Mouse (Mus musculus): ENCODE measurements around the gene Lingo2. TPM values are rescaled to one million over a fixed set of nuclear protein-coding genes. Genes with fewer than 3 reads are reported as not detected.

The Lingo2 gene
- polyA plus RNA-seq (2015; fragmentation: Nextera tagmentation; extraction: Ambion mirVana), result 58.6 and 67.8 TPM in 2 replicates

- 0 out of 2 replicates have a peak, but pooled peaks cover 4% of the 10 kb centered on the region for H3K27me3 ChIP-seq
- H3K4me2 ChIP-seq, result peak within 1 kb of the TSS; percentile 82
- under 1% methylated on average over 61 of the region's 61 CpGs for WGBS
- peak within 1 kb of the TSS; percentile 77 for H3K4me3 ChIP-seq
- peak within 1 kb of the TSS; percentile 81 for H3K27ac ChIP-seq (replicated peaks)
- no peaks in the 10 kb centered on the region for H3K9me3 ChIP-seq
- H3K9ac ChIP-seq, result peak within 1 kb of the TSS; percentile 65
- H3K36me3 ChIP-seq, result no peaks in the 10 kb centered on the region
- H3K4me1 ChIP-seq (replicated peaks), result peaks cover 15% of the 10 kb centered on the region
- peak; percentile 71 for ATAC-seq (ENCODE audit: low FRiP score, low read depth)
These were observed at the start of gene Lingo2 for GRCm38 (mm10) chr4:36951150-36951954. TSS of gene Lingo2 (minus strand) at chr4:36951747.

- H3K9me3 ChIP-seq, result no peaks in the 10 kb centered on the region
- no peaks in the 10 kb centered on the region for H3K27me3 ChIP-seq
- H3K4me3 ChIP-seq, result no peak overlapping the region
- no peaks in the 10 kb centered on the region for H3K4me1 ChIP-seq (replicated peaks)
- no peak overlapping the region for H3K27ac ChIP-seq (replicated peaks)
- ATAC-seq (ENCODE audit: low FRiP score, low read depth), result no peak
- H3K36me3 ChIP-seq, result no peaks in the 10 kb centered on the region
- 88% methylated on average over 4 of the region's 4 CpGs for WGBS
- no peak overlapping the region for H3K4me2 ChIP-seq
- no peak overlapping the region for H3K9ac ChIP-seq
These were observed 21.8 kb upstream of the Lingo2 start for GRCm38 (mm10) chr4:36973358-36973757.

GRCm38 (mm10) chr4:36952431-36953429 is 1.2 kb upstream of the Lingo2 start:
- 5% methylated on average over 20 of the region's 20 CpGs for WGBS
- peak overlapping the region; percentile 65 for H3K9ac ChIP-seq
- H3K27ac ChIP-seq (replicated peaks), result no peak overlapping the region; the same call in 1 of the 2 replicates
- H3K36me3 ChIP-seq, result no peaks in the 10 kb centered on the region
- 0 out of 2 replicates have a peak, but pooled peaks cover 4% of the 10 kb centered on the region for H3K27me3 ChIP-seq
- peak overlapping the region; percentile 82 for H3K4me2 ChIP-seq
- no peak for ATAC-seq (ENCODE audit: low FRiP score, low read depth)
- peaks cover 12% of the 10 kb centered on the region for H3K4me1 ChIP-seq (replicated peaks)
- no peaks in the 10 kb centered on the region for H3K9me3 ChIP-seq
- peak overlapping the region; percentile 77 for H3K4me3 ChIP-seq

- H3K9me3 ChIP-seq, result no peaks in the 10 kb centered on the region
- under 1% methylated on average over 7 of the region's 7 CpGs for WGBS
- H3K4me3 ChIP-seq, result peak overlapping the region; percentile 77
- H3K4me2 ChIP-seq, result peak overlapping the region; percentile 82
- H3K9ac ChIP-seq, result peak overlapping the region; percentile 65
- H3K27me3 ChIP-seq, result 0 out of 2 replicates have a peak, but pooled peaks cover 4% of the 10 kb centered on the region
- no peaks in the 10 kb centered on the region for H3K36me3 ChIP-seq
- no peak; the same call in 1 of the 2 replicates for ATAC-seq (ENCODE audit: low FRiP score, low read depth)
- H3K4me1 ChIP-seq (replicated peaks), result peaks cover 15% of the 10 kb centered on the region
- H3K27ac ChIP-seq (replicated peaks), result peak overlapping the region; percentile 81
These were observed 338 bp upstream of the Lingo2 start for GRCm38 (mm10) chr4:36951955-36952215.

GRCm38 (mm10) chr4:36950790-36951149 is 777 bp downstream of the Lingo2 start:
- ATAC-seq (ENCODE audit: low FRiP score, low read depth), result peak; percentile 63
- Histone ChIP-seq H3K36me3 (no peaks in the 10 kb centered on the region), H3K4me3 (peak overlapping the region; percentile 77), H3K9ac (peak overlapping the region; percentile 65), H3K4me2 (peak overlapping the region; percentile 82), H3K9me3 (no peaks in the 10 kb centered on the region), H3K27ac (replicated peaks) (peak overlapping the region; percentile 81), H3K27me3 (0 out of 2 replicates have a peak, but pooled peaks cover 4% of the 10 kb centered on the region), H3K4me1 (replicated peaks) (peaks cover 15% of the 10 kb centered on the region)
- whole genome bisulfite sequencing, result under 1% methylated on average over 11 of the region's 11 CpGs

- Histone ChIP-seq H3K9me3 (no peaks in the 10 kb centered on the region), H3K36me3 (no peaks in the 10 kb centered on the region), H3K4me1 (replicated peaks) (peaks cover 15% of the 10 kb centered on the region), H3K27me3 (0 out of 2 replicates have a peak, but pooled peaks cover 4% of the 10 kb centered on the region), H3K27ac (replicated peaks) (peak overlapping the region; percentile 81), H3K4me3 (peak overlapping the region; percentile 77), H3K4me2 (peak overlapping the region; percentile 82), H3K9ac (peak overlapping the region; percentile 65)
- ATAC-seq (ENCODE audit: low FRiP score, low read depth), result peak; percentile 83
- under 1% methylated on average over 40 of the region's 43 CpGs for WGBS
These were observed 1.4 kb downstream of the Lingo2 start for GRCm38 (mm10) chr4:36950021-36950751.

GRCm38 (mm10) chr4:36890810-36891209 is 60.7 kb downstream of the Lingo2 start:
- 92% methylated on average over 1 of the region's 1 CpGs for WGBS
- Histone ChIP-seq H3K4me1 (replicated peaks) (no peaks in the 10 kb centered on the region), H3K4me3 (no peak overlapping the region), H3K9ac (no peak overlapping the region), H3K4me2 (no peak overlapping the region), H3K9me3 (0 out of 2 replicates have a peak, but pooled peaks cover 7% of the 10 kb centered on the region), H3K36me3 (no peaks in the 10 kb centered on the region), H3K27me3 (no peaks in the 10 kb centered on the region), H3K27ac (replicated peaks) (no peak overlapping the region)
- no peak for ATAC-seq (ENCODE audit: low FRiP score, low read depth)

- 86% methylated on average over 3 of the region's 3 CpGs for WGBS
- ATAC-seq (ENCODE audit: low FRiP score, low read depth), result no peak
- H3K9me3 ChIP-seq, result 0 out of 2 replicates have a peak, but pooled peaks cover 7% of the 10 kb centered on the region
These were observed 61.2 kb downstream of the Lingo2 start for GRCm38 (mm10) chr4:36890365-36890764.

GRCm38 (mm10) chr4:36874781-36875180 is 76.8 kb downstream of the Lingo2 start:
- no peaks in the 10 kb centered on the region for H3K9me3 ChIP-seq
- H3K4me2 ChIP-seq, result no peak overlapping the region
- H3K36me3 ChIP-seq, result no peaks in the 10 kb centered on the region
- no peak overlapping the region for H3K9ac ChIP-seq
- no peak for ATAC-seq (ENCODE audit: low FRiP score, low read depth)
- H3K4me1 ChIP-seq (replicated peaks), result no peaks in the 10 kb centered on the region
- no peaks in the 10 kb centered on the region for H3K27me3 ChIP-seq
- H3K27ac ChIP-seq (replicated peaks), result no peak overlapping the region
- no peak overlapping the region for H3K4me3 ChIP-seq

More at GRCm38 (mm10) chr4:36890365-36890764, 61.2 kb downstream of the Lingo2 start:
- no peaks in the 10 kb centered on the region for H3K27me3 ChIP-seq
- H3K4me3 ChIP-seq, result no peak overlapping the region
- no peak overlapping the region for H3K27ac ChIP-seq (replicated peaks)
- H3K4me2 ChIP-seq, result no peak overlapping the region
- H3K9ac ChIP-seq, result no peak overlapping the region
- H3K4me1 ChIP-seq (replicated peaks), result no peaks in the 10 kb centered on the region
- no peaks in the 10 kb centered on the region for H3K36me3 ChIP-seq

GRCm38 (mm10) chr4:36824982-36825381 is 126.6 kb downstream of the Lingo2 start:
- no peaks in the 10 kb centered on the region for H3K36me3 ChIP-seq
- no peak overlapping the region for H3K9ac ChIP-seq
- no peak overlapping the region for H3K4me3 ChIP-seq
- H3K27ac ChIP-seq (replicated peaks), result no peak overlapping the region
- no peaks in the 10 kb centered on the region for H3K27me3 ChIP-seq
- no peaks in the 10 kb centered on the region for H3K4me1 ChIP-seq (replicated peaks)
- H3K4me2 ChIP-seq, result no peak overlapping the region
- ATAC-seq (ENCODE audit: low FRiP score, low read depth), result no peak
- H3K9me3 ChIP-seq, result no peaks in the 10 kb centered on the region

GRCm38 (mm10) chr4:36821914-36822313 is 129.6 kb downstream of the Lingo2 start:
- H3K9me3 ChIP-seq, result no peaks in the 10 kb centered on the region
- H3K4me3 ChIP-seq, result no peak overlapping the region
- no peaks in the 10 kb centered on the region for H3K4me1 ChIP-seq (replicated peaks)
- no peaks in the 10 kb centered on the region for H3K36me3 ChIP-seq
- H3K27me3 ChIP-seq, result no peaks in the 10 kb centered on the region
- H3K9ac ChIP-seq, result no peak overlapping the region
- no peak overlapping the region for H3K27ac ChIP-seq (replicated peaks)
- ATAC-seq (ENCODE audit: low FRiP score, low read depth), result no peak
- H3K4me2 ChIP-seq, result no peak overlapping the region

Measured in hindbrain, embryonic 15.5 days (tissue).